Mouse (Mus musculus): ENCODE results near the gene Adra2b. TPM values are rescaled to one million over a fixed set of nuclear protein-coding genes. Genes with fewer than 3 reads are reported as not detected.

Gene Adra2b
- polyA plus RNA-seq, 1 experiment, result 0.51 TPM

DNA sequence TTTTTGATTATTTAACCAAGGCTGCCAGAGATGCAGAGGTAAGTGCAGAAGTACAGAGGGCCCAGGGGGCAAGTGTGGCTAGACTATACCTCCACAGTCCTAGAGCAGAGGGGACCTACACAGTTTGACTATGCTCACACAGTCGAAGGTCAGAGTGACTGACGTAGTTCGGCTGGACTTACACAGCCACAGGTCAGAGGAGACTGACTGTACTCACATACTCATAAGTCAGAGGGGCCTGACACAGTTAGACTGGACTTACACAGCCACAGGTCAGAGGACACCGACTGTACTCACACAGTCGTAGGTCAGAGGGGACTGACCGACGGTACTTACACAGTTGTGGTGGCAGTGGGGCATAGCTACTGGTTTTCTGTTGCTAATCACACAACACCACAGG, 35.7 kb downstream of the Adra2b start:
- WGBS, result 75% methylated on average over 7 of the region's 7 CpGs
- no peak for DNase-seq
- no peak for TF ChIP-seq POLR2A (IDR thresholded peaks at IDR 0.05; ENCODE audit: borderline replicate concordance, extremely low read depth, low read depth, low read length)
- TF ChIP-seq CTCF (IDR thresholded peaks at IDR 0.05; ENCODE audit: insufficient read depth, low read length), result no peak
- no peak overlapping the region for H3K4me3 ChIP-seq (replicated peaks; ENCODE audit: extremely low read depth, low read depth, low read length)
- no peaks in the 10 kb centered on the region for H3K4me1 ChIP-seq (ENCODE audit: control insufficient read depth, insufficient read depth, low read length)

GRCm38 (mm10) chr2:127411126-127411525, 48.1 kb downstream of the Adra2b start:
- 75% methylated on average over 6 of the region's 6 CpGs for WGBS
- Histone ChIP-seq H3K4me1 (ENCODE audit: control insufficient read depth, insufficient read depth, low read length) (no peaks in the 10 kb centered on the region), H3K4me3 (replicated peaks; ENCODE audit: extremely low read depth, low read depth, low read length) (no peak overlapping the region)
- no peak for DNase-seq
- no peak for TF ChIP-seq CTCF (IDR thresholded peaks at IDR 0.05; ENCODE audit: insufficient read depth, low read length)
- TF ChIP-seq POLR2A (IDR thresholded peaks at IDR 0.05; ENCODE audit: borderline replicate concordance, extremely low read depth, low read depth, low read length), result no peak

DNA sequence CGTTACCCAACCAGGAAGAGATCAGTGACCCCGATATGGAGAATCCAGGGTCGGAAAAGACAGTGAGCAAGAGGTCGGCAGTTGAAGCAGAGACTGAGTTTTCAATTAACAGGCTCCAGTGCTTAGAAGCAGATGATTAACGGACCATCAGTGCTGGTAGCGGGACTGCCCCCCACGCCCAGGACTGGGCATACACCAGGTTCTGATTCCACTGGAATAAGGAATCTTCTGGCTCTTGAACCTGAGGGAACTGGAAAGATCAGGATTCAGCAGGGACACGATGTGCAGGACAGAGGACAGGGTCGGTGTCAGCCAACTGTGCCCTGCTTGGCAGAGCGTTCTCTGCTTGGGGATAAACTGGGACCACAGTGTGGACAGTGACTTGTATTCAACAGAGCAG, 52.8 kb downstream of the Adra2b start:
- DNase-seq, result no peak
- no peak overlapping the region for H3K4me3 ChIP-seq (replicated peaks; ENCODE audit: extremely low read depth, low read depth, low read length)
- H3K4me1 ChIP-seq (ENCODE audit: control insufficient read depth, insufficient read depth, low read length), result no peaks in the 10 kb centered on the region
- TF ChIP-seq CTCF (IDR thresholded peaks at IDR 0.05; ENCODE audit: insufficient read depth, low read length) (no peak), POLR2A (IDR thresholded peaks at IDR 0.05; ENCODE audit: borderline replicate concordance, extremely low read depth, low read depth, low read length) (no peak)
- 61% methylated on average over 10 of the region's 10 CpGs for WGBS

- H3K4me3 ChIP-seq (replicated peaks; ENCODE audit: extremely low read depth, low read depth, low read length), result no peak overlapping the region
- H3K4me1 ChIP-seq (ENCODE audit: control insufficient read depth, insufficient read depth, low read length), result no peaks in the 10 kb centered on the region
- 57% methylated on average over 3 of the region's 3 CpGs for WGBS
- TF ChIP-seq CTCF (IDR thresholded peaks at IDR 0.05; ENCODE audit: insufficient read depth, low read length) (no peak), POLR2A (IDR thresholded peaks at IDR 0.05; ENCODE audit: borderline replicate concordance, extremely low read depth, low read depth, low read length) (no peak)
- no peak for DNase-seq
Observed at GRCm38 (mm10) chr2:127416706-127417105, 53.7 kb downstream of the Adra2b start.

Other genes starting within 250 kb of the Adra2b start
- 1.6 and 2.9 TPM in 2 replicates for gene Ncaph, start 229.3 kb upstream of the Adra2b start, polyA plus RNA-seq (2012; rRNA removed)
- gene Itpripl1, start 219.8 kb upstream of the Adra2b start, polyA plus RNA-seq (2012; rRNA removed), result 12.8 and 14.6 TPM in 2 replicates
- gene 1810024B03Rik, start 154.9 kb upstream of the Adra2b start, polyA plus RNA-seq (2012; rRNA removed), result 1.2 and 1.6 TPM in 2 replicates
- gene Snrnp200, start 154.8 kb upstream of the Adra2b start, polyA plus RNA-seq (2012; rRNA removed), result 41.4 and 52.0 TPM in 2 replicates
- 46.7 and 67.3 TPM in 2 replicates for gene Ciao1, start 115.4 kb upstream of the Adra2b start, polyA plus RNA-seq (2012; rRNA removed)
- gene Tmem127, start 115.3 kb upstream of the Adra2b start, polyA plus RNA-seq (2012; rRNA removed), result 74.4 and 86.6 TPM in 2 replicates
- 28.9 and 29.3 TPM in 2 replicates for gene Stard7, start 93.0 kb upstream of the Adra2b start, polyA plus RNA-seq (2012; rRNA removed)
- gene Dusp2, start 27.0 kb upstream of the Adra2b start, polyA plus RNA-seq (2012; rRNA removed), result 5.2 and 6.3 TPM in 2 replicates
- gene Astl, start 24.6 kb upstream of the Adra2b start, polyA plus RNA-seq (2012; rRNA removed), result not detected in 2 replicates
- 0.15 and 0.29 TPM in 2 replicates for gene Gpat2, start 62.0 kb downstream of the Adra2b start, polyA plus RNA-seq (2012; rRNA removed)
- 11.1 and 14.0 TPM in 2 replicates for gene Fahd2a, start 81.4 kb downstream of the Adra2b start, polyA plus RNA-seq (2012; rRNA removed)
- gene Kcnip3, start 158.9 kb downstream of the Adra2b start, polyA plus RNA-seq (2012; rRNA removed), result 1.5 and 3.1 TPM in 2 replicates
- gene Prom2, start 178.3 kb downstream of the Adra2b start, polyA plus RNA-seq (2012; rRNA removed), result 1.0 and 9.6 TPM in 2 replicates
- gene Zfp661, start 223.9 kb downstream of the Adra2b start, polyA plus RNA-seq (2012; rRNA removed), result 1.7 and 2.9 TPM in 2 replicates
- 32.0 and 37.8 TPM in 2 replicates for gene Mrps5, start 224.0 kb downstream of the Adra2b start, polyA plus RNA-seq (2012; rRNA removed)

All from lung, adult 2 months (tissue).